Mouse (Mus musculus) monocyte, adult 5-6 weeks (primary cell): Measurements from ENCODE around the gene Dppa5a. TPM values are rescaled to one million over a fixed set of nuclear protein-coding genes. Genes with fewer than 3 reads are reported as not detected.
"Not testable (repeated sequence)": the region's sequence is repeated elsewhere in the genome, so short reads cannot be mapped to it uniquely, and the experiment has no call there.

ENCODE experiments used
- ATAC-seq: fragments of 153-309, 156-312 bp; replicated peaks from 2 replicates; pipeline ENCODE4 v1.8.0; 2017; ENCODE audit warnings: mild to moderate bottlenecking; ENCODE audit not compliant: low TSS enrichment, insufficient number of reproducible peaks, severe bottlenecking, poor library complexity, low FRiP score
- total RNA-seq: library from RNA; stranded (forward); fragments of 200-1000, 200-491, 200-594 nt; gene quantifications from 3 replicates; pipeline ENCODE4 v1.2.3, GENCODE M21; 2017

The Dppa5a gene
- total RNA-seq, result not detected in 3 replicates

- not testable (repeated sequence) for ATAC-seq
These were observed at the start of gene Dppa5a for GRCm38 (mm10) chr9:78367959-78368358. Dppa5a (minus strand) TSS chr9:78368177.

GRCm38 (mm10) chr9:78401596-78401995 is 33.6 kb upstream of the Dppa5a start:
- no peak for ATAC-seq

GRCm38 (mm10) chr9:78400570-78400969 is 32.6 kb upstream of the Dppa5a start:
- no peak for ATAC-seq

- ATAC-seq, result no peak
These were observed 28.5 kb upstream of the Dppa5a start for GRCm38 (mm10) chr9:78396517-78396916.

- 0 out of 2 replicates have a peak, but pooled peaks have one; percentile 35 for ATAC-seq
These were observed 27.8 kb upstream of the Dppa5a start, which contains the start of gene Ddx43 for GRCm38 (mm10) chr9:78395630-78396351. Ddx43 (plus strand) TSS chr9:78395777.

GRCm38 (mm10) chr9:78395244-78395629 is 27.3 kb upstream of the Dppa5a start:
- no peak for ATAC-seq

- no peak for ATAC-seq
These were observed 26.6 kb upstream of the Dppa5a start for GRCm38 (mm10) chr9:78394602-78395001.

- ATAC-seq, result no peak
These were observed 25.8 kb upstream of the Dppa5a start for GRCm38 (mm10) chr9:78393741-78394140.

- no peak for ATAC-seq
These were observed 22.0 kb upstream of the Dppa5a start for GRCm38 (mm10) chr9:78389981-78390380.

GRCm38 (mm10) chr9:78386947-78387346 is 19.0 kb upstream of the Dppa5a start:
- ATAC-seq, result no peak

- ATAC-seq, result no peak
These were observed 17.9 kb upstream of the Dppa5a start for GRCm38 (mm10) chr9:78385893-78386292.

- no peak for ATAC-seq
These were observed 10.3 kb upstream of the Dppa5a start, which contains the start of gene Ooep for GRCm38 (mm10) chr9:78378113-78378785. Ooep (minus strand) TSS chr9:78378725.

- ATAC-seq, result no peak
These were observed 9.6 kb upstream of the Dppa5a start for GRCm38 (mm10) chr9:78377546-78377945.

- ATAC-seq, result no peak
These were observed 7.5 kb upstream of the Dppa5a start for GRCm38 (mm10) chr9:78375486-78375885.

- no peak for ATAC-seq
These were observed 7.0 kb upstream of the Dppa5a start for GRCm38 (mm10) chr9:78374885-78375389.

GRCm38 (mm10) chr9:78374397-78374796 is 6.4 kb upstream of the Dppa5a start:
- no peak for ATAC-seq

GRCm38 (mm10) chr9:78372827-78373504 is 5.0 kb upstream of the Dppa5a start:
- no peak for ATAC-seq

- ATAC-seq, result no peak
These were observed 3.5 kb upstream of the Dppa5a start for GRCm38 (mm10) chr9:78371441-78371840.

GRCm38 (mm10) chr9:78369786-78370185 is 1.8 kb upstream of the Dppa5a start:
- ATAC-seq, result no peak
